Mouse (Mus musculus) E14TG2a.4 (cell line): ENCODE measurements around the gene Nfs1.
"Not testable (repeated sequence)": the region's sequence is repeated elsewhere in the genome, so short reads cannot be mapped to it uniquely, and the experiment has no call there.

ENCODE experiments used
- H3K27me3 ChIP-seq: 2 replicates; pipeline ENCODE4 v1.6.1; 2014; ENCODE audit warnings: low read length, control low read depth; ENCODE audit not compliant: insufficient read depth
- H3K36me3 ChIP-seq: 2 replicates; pipeline ENCODE4 v1.6.1; 2014; ENCODE audit warnings: low read length, control low read depth; ENCODE audit not compliant: insufficient read depth
- H3K4me1 ChIP-seq: replicated peaks from 2 replicates; pipeline ENCODE4 v1.6.1; 2014; ENCODE audit warnings: low read depth, low read length, control low read depth
- H3K4me3 ChIP-seq: replicated peaks from 2 replicates; pipeline ENCODE4 v1.5.1; 2014; ENCODE audit warnings: mild to moderate bottlenecking, low read length
- H3K9me3 ChIP-seq: 2 replicates; pipeline ENCODE4 v1.6.1; 2014; ENCODE audit warnings: low read length, control low read depth
- CTCF ChIP-seq: conservative IDR thresholded peaks from 2 replicates; pipeline ENCODE4 v1.5.1; 2014; ENCODE audit warnings: low read length
- NANOG ChIP-seq: IDR thresholded peaks from 2 replicates; pipeline ENCODE4 v1.6.1; 2014; ENCODE audit warnings: borderline replicate concordance, low read length, mixed read lengths
- POU5F1 ChIP-seq: IDR thresholded peaks from 2 replicates; pipeline ENCODE4 v1.6.1; 2014; ENCODE audit warnings: low read length, borderline replicate concordance

Nfs1 gene

DNA sequence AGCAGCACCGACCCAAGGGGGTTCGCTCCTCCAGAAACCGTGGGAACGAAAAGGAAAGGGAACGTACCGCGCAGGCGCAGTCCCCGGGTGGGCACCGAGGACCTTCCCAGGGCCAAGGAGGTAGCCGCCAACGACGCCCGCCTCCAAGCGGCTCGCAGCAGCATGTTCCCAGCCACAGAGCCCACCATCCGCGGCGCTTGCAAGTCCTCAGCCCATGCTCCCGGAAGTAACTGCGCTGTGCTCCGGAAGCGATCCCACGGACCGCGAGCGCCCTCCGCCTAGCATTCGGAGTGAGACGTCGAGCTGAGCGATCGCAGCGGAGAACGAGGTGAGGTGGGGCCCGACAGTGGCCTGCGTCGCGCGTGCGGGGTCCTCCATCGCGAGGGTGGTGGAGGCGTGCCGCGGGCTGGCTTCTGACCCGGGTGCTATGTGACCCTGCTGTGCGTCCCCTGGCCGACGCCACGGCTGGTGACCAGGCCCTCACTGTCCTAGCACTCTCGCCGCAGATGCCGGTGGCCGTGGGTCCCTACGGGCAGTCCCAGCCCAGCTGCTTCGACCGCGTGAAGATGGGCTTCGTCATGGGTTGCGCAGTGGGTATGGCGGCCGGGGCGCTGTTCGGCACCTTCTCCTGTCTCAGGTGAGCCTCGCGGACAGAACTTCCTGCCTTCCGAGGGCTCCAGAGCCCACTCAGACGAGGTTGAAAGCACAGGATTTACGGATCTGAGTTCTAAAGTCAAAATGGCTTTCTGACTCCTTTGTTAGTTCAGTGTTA lies at the start of gene Nfs1, which contains the start of gene Romo1:
TSS of gene Nfs1 (minus strand) at position 234 of the 772 bp plus-strand sequence.
TSS of gene Romo1 (plus strand) at position 87 of the 772 bp plus-strand sequence.
- Histone ChIP-seq H3K9me3 (no peaks in the 10 kb centered on the region), H3K36me3 (peaks cover 61% of the 10 kb centered on the region), H3K4me3 (peak within 1 kb of the TSS; percentile 93), H3K27me3 (no peaks in the 10 kb centered on the region), H3K4me1 (peaks cover 16% of the 10 kb centered on the region)
- TF ChIP-seq NANOG (no peak), CTCF (no peak), POU5F1 (no peak)

DNA sequence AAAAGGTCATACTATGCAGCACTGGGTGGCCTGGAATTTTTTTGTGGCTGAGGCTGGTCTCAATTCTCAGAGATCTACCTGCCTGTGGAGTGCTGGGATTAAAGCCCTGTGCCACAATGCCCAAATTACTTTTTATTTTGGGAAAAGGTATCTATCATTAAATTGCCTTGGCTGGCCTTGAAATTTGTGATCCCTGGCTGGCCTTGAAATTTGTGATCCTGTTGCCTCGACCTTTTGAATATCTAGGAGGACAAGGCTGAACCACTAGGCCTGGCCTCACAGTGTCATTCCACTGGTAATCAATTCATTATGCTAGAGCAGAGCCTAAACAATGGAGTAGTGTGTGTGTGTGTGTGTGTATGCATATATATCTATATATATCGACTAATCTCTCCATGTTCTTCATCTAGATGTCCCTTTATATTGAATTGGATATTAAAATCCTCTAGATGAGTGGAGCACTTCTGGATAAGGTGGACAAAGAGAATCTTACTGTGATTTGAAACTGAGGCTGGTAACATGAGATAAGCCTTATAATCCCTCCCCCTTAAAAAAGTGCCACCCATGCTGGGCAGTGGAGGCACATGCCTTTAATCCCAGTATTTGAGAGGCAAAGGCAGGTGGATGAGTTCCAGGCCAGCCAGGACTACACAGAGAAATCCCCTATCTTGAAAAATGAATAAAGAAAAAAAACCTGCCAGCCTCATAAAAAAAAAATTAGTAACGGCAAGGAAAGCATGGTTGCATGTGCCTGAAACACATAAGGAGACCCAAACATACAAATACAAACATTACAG lies 49.3 kb upstream of the Nfs1 start:
- Histone ChIP-seq H3K4me1 (peaks cover 47% of the 10 kb centered on the region), H3K4me3 (no peak overlapping the region), H3K36me3 (no peaks in the 10 kb centered on the region), H3K9me3 (no peaks in the 10 kb centered on the region), H3K27me3 (no peaks in the 10 kb centered on the region)
- no peak for TF ChIP-seq CTCF
- TF ChIP-seq POU5F1 = no peak
- TF ChIP-seq NANOG = no peak

DNA sequence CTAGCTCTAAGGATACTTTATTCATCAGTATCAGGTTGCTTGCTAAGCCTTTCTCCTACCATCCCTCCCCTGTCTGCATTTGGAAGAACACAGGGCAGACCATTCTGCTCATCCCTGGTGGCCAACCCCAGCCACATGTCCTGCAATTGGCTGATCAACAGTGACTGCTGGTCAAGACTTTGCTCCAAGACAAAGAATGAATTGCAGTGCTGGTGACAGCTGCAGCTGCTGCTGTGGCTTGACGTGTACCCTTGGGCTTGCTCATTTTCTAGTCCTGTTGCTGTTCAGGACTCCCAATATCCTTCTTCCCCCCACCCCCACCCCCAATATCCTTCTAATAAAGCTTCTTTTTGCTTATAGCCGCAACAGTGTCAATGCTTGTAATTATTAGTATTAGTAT lies 48.1 kb upstream of the Nfs1 start:
- no peaks in the 10 kb centered on the region for H3K27me3 ChIP-seq
- no peak for TF ChIP-seq NANOG

DNA sequence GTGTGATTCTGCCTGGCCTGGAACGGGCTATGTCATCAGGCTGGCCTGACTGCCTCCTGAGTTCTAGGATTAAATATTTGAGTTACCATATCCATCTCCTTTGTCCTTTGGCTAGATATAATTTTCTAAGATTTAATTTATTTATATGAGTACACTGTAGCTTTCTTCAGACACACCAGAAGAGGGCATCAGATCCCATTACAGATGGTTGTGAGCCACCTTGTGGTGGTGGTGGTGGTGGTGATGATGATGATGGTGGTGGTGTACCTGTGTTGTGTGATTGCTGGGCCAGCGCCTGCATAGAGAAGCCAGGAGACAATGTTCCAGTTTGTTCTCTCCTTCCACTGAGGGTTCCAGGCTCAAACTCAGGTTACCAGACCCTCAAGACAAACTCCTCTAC lies 47.6 kb upstream of the Nfs1 start:
- no peaks in the 10 kb centered on the region for H3K9me3 ChIP-seq
- no peak overlapping the region for H3K4me3 ChIP-seq
- peaks cover 40% of the 10 kb centered on the region for H3K4me1 ChIP-seq
- H3K36me3 ChIP-seq = no peaks in the 10 kb centered on the region
- TF ChIP-seq NANOG (no peak), POU5F1 (no peak), CTCF (no peak)
- no peaks in the 10 kb centered on the region for H3K27me3 ChIP-seq

More for the DNA sequence above, 48.1 kb upstream of the Nfs1 start:
- no peaks in the 10 kb centered on the region for H3K9me3 ChIP-seq
- peaks cover 40% of the 10 kb centered on the region for H3K4me1 ChIP-seq
- H3K36me3 ChIP-seq = no peaks in the 10 kb centered on the region
- H3K4me3 ChIP-seq = no peak overlapping the region

DNA sequence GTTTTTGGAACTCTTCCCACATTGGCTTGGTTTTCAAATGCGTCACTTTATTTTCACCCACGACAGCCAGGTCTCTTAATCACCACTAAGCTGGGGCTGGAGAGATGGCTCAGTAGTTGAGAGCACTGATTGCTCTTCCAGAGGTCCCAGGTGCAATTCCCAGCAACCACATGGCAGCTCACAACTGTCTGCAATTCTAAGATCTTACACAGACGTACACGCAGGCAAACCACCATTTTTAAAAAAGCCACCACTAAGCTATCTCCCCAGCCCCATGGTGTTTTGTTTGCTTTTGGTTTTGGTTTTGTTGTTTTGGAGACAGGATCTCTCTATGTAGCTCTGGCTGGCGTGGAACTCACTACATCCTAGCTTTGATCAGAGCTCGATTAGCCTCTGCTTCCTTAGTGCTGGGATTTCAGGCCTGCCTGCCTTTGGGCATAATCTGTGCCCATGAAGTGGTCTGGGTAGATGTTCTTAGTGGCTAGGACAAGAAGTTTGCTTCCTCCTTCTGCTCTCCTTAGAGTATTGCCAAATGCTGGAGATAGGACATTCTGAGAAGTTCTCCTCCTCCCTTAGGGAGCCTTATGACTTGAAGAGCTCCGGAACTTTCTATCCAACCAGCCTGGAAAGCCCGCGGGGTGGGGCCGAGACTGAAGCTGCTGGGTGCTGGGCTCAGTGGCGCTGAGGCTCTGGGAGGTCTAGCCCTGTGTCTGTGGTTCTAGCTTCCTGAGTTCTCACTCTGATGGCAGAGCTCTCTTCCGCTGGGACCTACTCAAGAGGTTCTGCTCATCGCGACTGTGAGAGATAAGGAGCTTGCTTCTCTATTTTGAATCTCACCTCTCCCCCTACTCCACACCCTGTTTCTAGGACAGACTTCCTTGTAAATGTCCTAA lies 46.3 kb upstream of the Nfs1 start:
- no peaks in the 10 kb centered on the region for H3K27me3 ChIP-seq
- H3K9me3 ChIP-seq = no peaks in the 10 kb centered on the region
- no peaks in the 10 kb centered on the region for H3K36me3 ChIP-seq
- peaks cover 31% of the 10 kb centered on the region for H3K4me1 ChIP-seq
- TF ChIP-seq CTCF = no peak
- no peak overlapping the region for H3K4me3 ChIP-seq

DNA sequence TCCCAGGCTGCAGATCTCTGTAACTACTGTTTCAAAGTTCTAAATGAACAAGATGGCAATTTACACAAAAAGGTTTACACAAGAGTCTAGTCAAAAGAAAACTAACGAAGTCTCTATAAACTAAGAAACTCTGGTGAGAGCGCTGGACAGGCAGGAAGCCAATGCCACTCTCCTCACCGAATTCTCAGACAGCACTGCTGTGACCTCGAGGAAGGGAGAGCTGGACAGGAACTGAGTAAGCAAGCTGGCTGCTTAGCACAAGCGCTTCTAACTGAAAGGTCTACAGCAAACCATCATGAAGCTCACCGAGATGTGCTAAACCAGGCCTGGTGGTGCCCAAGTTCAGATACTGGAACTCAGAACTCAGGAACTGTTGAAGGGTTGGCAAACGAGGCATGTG lies 45.3 kb upstream of the Nfs1 start:
- not testable (repeated sequence) for H3K27me3 ChIP-seq, H3K4me3 ChIP-seq, H3K36me3 ChIP-seq, H3K9me3 ChIP-seq
- peaks cover 21% of the 10 kb centered on the region for H3K4me1 ChIP-seq

DNA sequence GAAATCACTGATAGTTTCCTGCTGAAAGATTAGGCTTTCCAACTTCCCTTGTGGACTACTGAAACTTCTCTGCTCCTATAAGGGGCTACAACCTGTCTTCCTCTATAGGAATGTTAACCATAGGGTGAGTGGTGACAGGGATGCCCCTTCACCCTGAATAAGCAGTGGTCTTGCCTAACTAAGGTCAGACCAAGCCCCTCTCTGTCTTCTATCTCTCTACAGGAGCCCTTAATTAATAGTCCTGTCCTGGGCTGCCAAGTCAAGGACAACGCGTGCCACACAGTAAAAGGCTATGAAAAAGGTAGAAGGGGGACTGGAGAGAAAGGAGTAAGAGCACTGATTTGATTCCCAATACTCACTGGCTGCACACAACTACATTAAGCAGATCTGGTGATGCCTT lies 37.6 kb upstream of the Nfs1 start:
- TF ChIP-seq CTCF (no peak), POU5F1 (no peak), NANOG (no peak)
- no peaks in the 10 kb centered on the region for H3K27me3 ChIP-seq
- H3K4me1 ChIP-seq = peaks cover 29% of the 10 kb centered on the region

DNA sequence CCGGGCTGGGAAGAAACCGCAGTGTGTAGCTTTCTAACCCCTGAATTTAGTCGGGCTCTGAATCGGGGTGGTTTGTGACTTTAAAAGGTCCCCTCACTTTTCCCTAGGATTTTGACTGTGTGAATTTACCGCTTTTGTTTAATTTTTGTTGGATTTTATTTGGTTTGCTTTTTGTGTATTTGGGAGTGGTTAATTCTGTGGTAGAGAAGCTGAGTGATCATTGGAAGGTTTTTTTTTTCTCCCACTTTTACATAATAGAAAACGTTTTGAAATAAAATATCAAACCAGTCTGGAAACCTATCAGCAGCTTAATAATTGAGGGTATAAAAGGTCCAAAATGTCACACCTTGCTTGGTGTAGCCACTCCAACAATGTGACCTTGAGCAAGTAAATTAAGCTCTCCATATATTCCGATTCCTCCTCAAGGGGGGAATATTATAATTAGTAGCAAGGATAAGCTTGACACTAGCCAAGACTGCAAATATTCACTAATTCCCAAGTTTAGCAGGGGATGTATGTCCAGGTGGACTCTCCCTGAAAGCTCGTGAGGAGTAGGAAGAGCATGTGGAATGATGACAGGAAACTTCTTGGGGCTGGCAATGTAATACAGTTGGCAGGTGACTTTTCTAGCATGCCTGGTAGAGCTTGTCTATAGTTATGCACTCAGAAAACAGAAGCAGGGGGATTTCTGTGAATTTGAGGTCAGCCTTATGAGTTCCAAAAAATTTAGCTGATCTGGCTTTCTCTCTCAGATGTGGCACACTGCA lies 37.0 kb upstream of the Nfs1 start:
- H3K4me1 ChIP-seq = peaks cover 35% of the 10 kb centered on the region
- H3K27me3 ChIP-seq = no peaks in the 10 kb centered on the region
- TF ChIP-seq CTCF (no peak), POU5F1 (no peak), NANOG (no peak)
- H3K36me3 ChIP-seq = peaks cover 31% of the 10 kb centered on the region
- H3K9me3 ChIP-seq = no peaks in the 10 kb centered on the region
- H3K4me3 ChIP-seq = peak overlapping the region; percentile 97

More for the DNA sequence above, 37.6 kb upstream of the Nfs1 start:
- no peaks in the 10 kb centered on the region for H3K9me3 ChIP-seq
- H3K4me3 ChIP-seq = no peak overlapping the region
- H3K36me3 ChIP-seq = peaks cover 26% of the 10 kb centered on the region
